Mouse (Mus musculus) kidney, embryonic 15.5 days (tissue): ENCODE measurements at regions not wholly inside any gene's neighbourhood (a gene's known extent, or its start where the extent isn't known, plus 50 kb on each side); places are given as distances from the start of the nearest gene placed in this dataset.

Source experiments
- ATAC-seq: fragments of 200-750 bp; cut with Nextera tagmentation; replicated peaks from 2 replicates; pipeline ENCODE4 v1.8.0; 2017; ENCODE audit warnings: moderate TSS enrichment; ENCODE audit not compliant: low FRiP score
- H3K27ac ChIP-seq: fragments of 300-500 bp; sonication (generic); 2 replicates; pipeline ENCODE4 v1.5.1; 2015; ENCODE audit warnings: mild to moderate bottlenecking, inconsistent platforms
- H3K27me3 ChIP-seq: fragments of 300-500 bp; sonication (generic); 2 replicates; pipeline ENCODE4 v1.6.1; 2015; ENCODE audit warnings: inconsistent platforms
- H3K36me3 ChIP-seq: fragments of 300-500 bp; sonication (generic); 2 replicates; pipeline ENCODE4 v1.6.1; 2015; ENCODE audit warnings: inconsistent platforms
- H3K4me1 ChIP-seq: fragments of 300-500 bp; sonication (generic); 2 replicates; pipeline ENCODE4 v1.6.1; 2015; ENCODE audit warnings: inconsistent platforms
- H3K4me2 ChIP-seq: fragments of 300-500 bp; sonication (generic); 2 replicates; pipeline ENCODE4 v1.6.1; 2015; ENCODE audit warnings: moderate library complexity, mild to moderate bottlenecking, inconsistent platforms
- H3K4me3 ChIP-seq: fragments of 300-500 bp; sonication (generic); replicated peaks from 2 replicates; pipeline ENCODE4 v1.5.1; 2015; ENCODE audit warnings: mild to moderate bottlenecking, inconsistent platforms
- H3K9ac ChIP-seq: fragments of 300-500 bp; sonication (generic); 2 replicates; pipeline ENCODE4 v1.6.1; 2015; ENCODE audit warnings: mild to moderate bottlenecking, inconsistent platforms
- H3K9me3 ChIP-seq: fragments of 300-500 bp; sonication (generic); replicated peaks from 2 replicates; pipeline ENCODE4 v1.6.1; 2016; ENCODE audit warnings: inconsistent platforms
- WGBS: fragments of 180-500 bp; shearing (Covaris S2); methylation state at CpG from one replicate; pipeline ENCODE4 v1.1.7; 2015; ENCODE audit warnings: mixed read lengths; 5-methylcytosine and 5-hydroxymethylcytosine counted together

GRCm38 (mm10) chrX:61119499-61119898 lies 65.9 kb downstream of the Cdr1 start:
- 26% methylated on average over 6 of the region's 6 CpGs for WGBS
- Histone ChIP-seq H3K27me3 (no peaks in the 10 kb centered on the region), H3K4me1 (0 out of 2 replicates have a peak, but pooled peaks cover 3% of the 10 kb centered on the region), H3K9me3 (no peaks in the 10 kb centered on the region), H3K4me2 (no peak overlapping the region), H3K27ac (no peak overlapping the region), H3K4me3 (no peak overlapping the region), H3K36me3 (no peaks in the 10 kb centered on the region), H3K9ac (no peak overlapping the region)
- ATAC-seq, result peak; percentile 56; the same call in 1 of the 2 replicates

DNA sequence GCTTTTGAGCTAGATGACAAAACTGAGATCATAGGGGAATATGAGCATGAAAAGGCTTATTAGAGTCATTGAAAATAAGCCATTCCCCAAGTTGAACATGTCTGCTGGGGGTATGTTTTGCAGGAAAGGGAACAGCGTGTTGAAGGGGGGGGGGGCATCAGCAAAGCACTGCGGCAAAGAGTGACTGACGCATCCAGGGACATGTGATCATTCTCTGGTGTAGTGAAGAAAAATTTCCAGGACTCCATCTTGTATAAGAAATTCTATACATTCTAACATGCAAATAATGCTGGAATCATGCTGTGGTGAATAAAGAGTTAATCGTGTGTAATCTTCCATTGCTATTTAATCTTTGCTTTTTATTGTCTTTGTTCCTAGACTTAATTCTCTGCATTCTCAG lies 68.0 kb downstream of the Cdr1 start:
- no peak overlapping the region for H3K4me2 ChIP-seq
- H3K9me3 ChIP-seq, result no peaks in the 10 kb centered on the region
- H3K9ac ChIP-seq, result no peak overlapping the region
- 0 out of 2 replicates have a peak, but pooled peaks cover 3% of the 10 kb centered on the region for H3K4me1 ChIP-seq
- no peaks in the 10 kb centered on the region for H3K36me3 ChIP-seq
- ATAC-seq, result no peak
- H3K27ac ChIP-seq, result no peak overlapping the region
- no peaks in the 10 kb centered on the region for H3K27me3 ChIP-seq
- H3K4me3 ChIP-seq, result no peak overlapping the region
- WGBS, result 91% methylated on average over 4 of the region's 4 CpGs

- no peak overlapping the region for H3K9ac ChIP-seq
- 32% methylated on average over 10 of the region's 10 CpGs for WGBS
- no peaks in the 10 kb centered on the region for H3K27me3 ChIP-seq
- H3K27ac ChIP-seq, result no peak overlapping the region
- H3K4me1 ChIP-seq, result 0 out of 2 replicates have a peak, but pooled peaks cover 3% of the 10 kb centered on the region
- ATAC-seq, result no peak
- no peaks in the 10 kb centered on the region for H3K36me3 ChIP-seq
- H3K4me3 ChIP-seq, result no peak overlapping the region
- peak overlapping the region; percentile 30; the same call in 1 of the 2 replicates for H3K4me2 ChIP-seq
- H3K9me3 ChIP-seq, result no peaks in the 10 kb centered on the region
These were observed 69.3 kb downstream of the Cdr1 start for GRCm38 (mm10) chrX:61116010-61116447.
